Mouse (Mus musculus) 416B (cell line): ENCODE results near the gene Ascc2.
"Not testable (repeated sequence)": the region's sequence is repeated elsewhere in the genome, so short reads cannot be mapped to it uniquely, and the experiment has no call there.

Experiments
- DNase-seq: peaks from one replicate; pipeline ENCODE4 v3.0.0; 2011; ENCODE audit warnings: low read depth

Gene Ascc2

GRCm38 (mm10) chr11:4633420-4633819 is 4.1 kb upstream of the Ascc2 start:
- peak; percentile 63 for DNase-seq

- no peak for DNase-seq
Measured at GRCm38 (mm10) chr11:4634395-4634794, 3.2 kb upstream of the Ascc2 start.

GRCm38 (mm10) chr11:4636782-4637342 is 685 bp upstream of the Ascc2 start:
- no peak for DNase-seq

GRCm38 (mm10) chr11:4638261-4638660 is 714 bp downstream of the Ascc2 start:
- DNase-seq, result peak; percentile 43

- no peak for DNase-seq
Measured at GRCm38 (mm10) chr11:4641185-4641584, 3.6 kb downstream of the Ascc2 start.

- DNase-seq, result no peak
Measured at GRCm38 (mm10) chr11:4643722-4644121, 6.2 kb downstream of the Ascc2 start.

GRCm38 (mm10) chr11:4645180-4645579 is 7.6 kb downstream of the Ascc2 start:
- DNase-seq, result not testable (repeated sequence)

GRCm38 (mm10) chr11:4646409-4646808 is 8.9 kb downstream of the Ascc2 start:
- no peak for DNase-seq

- DNase-seq, result peak; percentile 87
Measured at GRCm38 (mm10) chr11:4659818-4660217, 22.3 kb downstream of the Ascc2 start.

GRCm38 (mm10) chr11:4660309-4661025 is 22.9 kb downstream of the Ascc2 start:
- no peak for DNase-seq

- peak; percentile 89 for DNase-seq
Measured at GRCm38 (mm10) chr11:4661324-4661723, 23.8 kb downstream of the Ascc2 start.

GRCm38 (mm10) chr11:4661871-4662495 is 24.4 kb downstream of the Ascc2 start:
- DNase-seq, result no peak

GRCm38 (mm10) chr11:4662496-4662878 is 24.9 kb downstream of the Ascc2 start:
- no peak for DNase-seq

GRCm38 (mm10) chr11:4671736-4672135 is 34.2 kb downstream of the Ascc2 start:
- DNase-seq, result no peak

- peak; percentile 86 for DNase-seq
Measured at GRCm38 (mm10) chr11:4674593-4674992, 37.0 kb downstream of the Ascc2 start.

- no peak for DNase-seq
Measured at GRCm38 (mm10) chr11:4675126-4675562, 37.6 kb downstream of the Ascc2 start.

GRCm38 (mm10) chr11:4675693-4676092 is 38.1 kb downstream of the Ascc2 start:
- DNase-seq, result no peak

GRCm38 (mm10) chr11:4677250-4677872 is 39.8 kb downstream of the Ascc2 start:
- DNase-seq, result no peak

GRCm38 (mm10) chr11:4678700-4679440 is 41.3 kb downstream of the Ascc2 start:
- no peak for DNase-seq

GRCm38 (mm10) chr11:4679441-4679832 is 41.9 kb downstream of the Ascc2 start:
- DNase-seq, result no peak

GRCm38 (mm10) chr11:4680126-4680525 is 42.6 kb downstream of the Ascc2 start:
- no peak for DNase-seq

- peak; percentile 80 for DNase-seq
Measured at GRCm38 (mm10) chr11:4683516-4683915, 46.0 kb downstream of the Ascc2 start.
